Mouse (Mus musculus): ENCODE measurements around the gene Atp5g2.

DNA sequence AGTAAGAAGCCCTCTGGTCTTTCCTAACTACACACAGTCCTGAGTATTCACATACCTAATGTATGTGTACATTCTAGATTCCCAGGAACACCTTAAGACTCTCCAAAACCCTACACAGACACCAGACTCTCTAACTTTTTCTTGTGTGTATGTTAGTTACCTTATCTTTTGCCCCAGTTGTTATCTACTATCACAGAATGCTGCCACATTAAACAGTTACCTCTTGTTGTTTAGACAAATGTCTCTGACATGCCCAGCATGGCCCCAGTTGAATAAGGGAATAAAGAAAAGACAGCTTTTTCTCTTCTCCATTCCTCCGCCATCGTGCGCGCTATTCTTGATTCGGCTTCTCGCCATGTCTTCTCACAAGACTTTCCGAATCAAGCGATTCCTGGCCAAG, 37.5 kb downstream of the Atp5g2 start:
- no peak for TF ChIP-seq POLR2A (IDR thresholded peaks at IDR 0.05; ENCODE audit: low read depth, low read length)
- no peak for TF ChIP-seq CTCF (IDR thresholded peaks at IDR 0.05; ENCODE audit: extremely low read depth, insufficient read depth, insufficient read length, insufficient replicate concordance)
